Mouse (Mus musculus): ENCODE data around the gene March5. TPM values are rescaled to one million over a fixed set of nuclear protein-coding genes. Genes with fewer than 3 reads are reported as not detected.
"Not testable (repeated sequence)": the region's sequence is repeated elsewhere in the genome, so short reads cannot be mapped to it uniquely, and the experiment has no call there.

Gene March5
- 10 to 100 TPM; 90.3 to 91.3 TPM for total RNA-seq (2021)
- long read RNA-seq, experiment 1, transcript March5-201 (6 exons, 1,809 nt), result major isoform, 53 of 64 reads
- long read RNA-seq, experiment 1, partial matches to known transcripts, result 2 of 64 reads
- long read RNA-seq, experiment 1, other reads (novel, unspliced or antisense), result 6 of 64 reads
- long read RNA-seq, experiment 2, transcript March5-201 (6 exons, 1,809 nt), result major isoform, 146 of 171 reads
- long read RNA-seq, experiment 2, partial matches to known transcripts, result 8 of 171 reads
- long read RNA-seq, experiment 2, other reads (novel, unspliced or antisense), result 13 of 171 reads

GRCm38 (mm10) chr19:37207303-37208175 is at the start of gene March5:
TSS of gene March5 (plus strand) at chr19:37207543.
- peak; percentile 68 to 73 for DNase-seq (ENCODE audit: low spot score in 2 of 2)

- no peak for DNase-seq (ENCODE audit: low spot score in 2 of 2)
Measured at GRCm38 (mm10) chr19:37172096-37172495, 35.2 kb upstream of the March5 start.

- no peak for DNase-seq (ENCODE audit: low spot score in 2 of 2)
Measured at GRCm38 (mm10) chr19:37172566-37173130, 34.7 kb upstream of the March5 start.

DNA sequence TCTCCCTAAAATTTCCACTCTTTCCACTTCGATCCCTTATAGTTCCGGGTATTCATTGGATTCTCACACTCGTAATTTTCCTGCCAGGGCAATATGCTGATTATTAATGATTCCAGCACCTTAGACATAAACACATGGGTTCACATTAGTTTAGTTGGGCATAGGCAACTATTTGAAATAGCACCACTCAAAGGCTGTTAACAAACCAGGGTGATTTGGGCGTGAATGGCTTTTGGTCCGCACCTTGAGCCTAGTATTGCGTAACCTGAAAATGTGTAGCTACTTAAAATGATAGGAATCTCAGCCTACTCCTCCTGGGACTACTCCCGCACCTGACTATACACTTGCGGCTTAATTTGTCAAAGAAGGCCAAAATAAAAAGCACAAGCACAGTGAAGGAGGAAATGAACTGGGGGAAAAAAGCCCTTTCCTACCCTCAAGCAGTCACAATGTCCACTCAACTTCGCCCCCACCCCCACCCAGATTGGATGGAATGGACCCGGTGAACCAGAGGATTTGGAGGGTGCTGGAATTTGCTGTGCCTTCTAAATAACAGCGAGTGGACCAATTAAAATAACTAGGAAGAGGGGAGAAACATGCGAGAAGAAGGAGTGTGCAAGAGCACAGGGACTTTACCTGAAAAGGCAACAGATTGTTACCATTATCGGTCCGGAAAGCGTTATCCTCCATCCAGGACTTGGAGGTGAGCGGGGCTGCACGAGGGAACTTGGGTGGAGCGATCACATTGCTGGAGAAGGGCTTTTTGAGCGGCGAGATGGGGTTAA is 33.8 kb upstream of the March5 start:
- no peak for DNase-seq (ENCODE audit: low spot score in 2 of 2)

- peak; percentile 14 to 18 for DNase-seq (ENCODE audit: low spot score in 2 of 2)
Measured at GRCm38 (mm10) chr19:37174116-37174715, 33.1 kb upstream of the March5 start.

- peak; percentile 28 to 32 for DNase-seq (ENCODE audit: low spot score in 2 of 2)
Measured at GRCm38 (mm10) chr19:37174716-37175435, 32.5 kb upstream of the March5 start.

- peak in 1 of 2 experiments; percentile 13 for DNase-seq (ENCODE audit: low spot score in 2 of 2)
Measured at GRCm38 (mm10) chr19:37175436-37175805, 31.9 kb upstream of the March5 start.

DNA sequence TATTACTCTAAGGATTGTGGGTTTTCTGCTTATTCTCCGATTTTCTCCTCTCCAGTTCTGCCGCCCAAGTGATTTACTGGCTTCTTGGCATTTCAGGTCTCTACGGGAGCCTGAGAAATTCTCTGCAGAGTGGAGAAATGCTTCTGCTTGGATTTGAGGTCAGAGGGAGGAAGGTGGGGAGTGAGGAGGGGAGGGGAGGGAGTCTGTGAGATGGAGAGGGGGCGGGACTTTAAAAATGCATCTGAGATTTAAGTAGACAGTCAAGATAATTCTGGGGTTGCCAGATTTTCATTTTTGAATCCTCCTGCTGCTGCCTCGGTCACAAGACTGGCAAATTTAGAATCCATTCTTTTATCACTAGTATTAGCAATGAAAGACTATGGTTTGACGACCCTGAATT is 31.4 kb upstream of the March5 start:
- DNase-seq (ENCODE audit: low spot score in 2 of 2), result no peak

GRCm38 (mm10) chr19:37176879-37177462 is 30.4 kb upstream of the March5 start:
- no peak for DNase-seq (ENCODE audit: low spot score in 2 of 2)

GRCm38 (mm10) chr19:37177819-37178708 is 29.3 kb upstream of the March5 start:
- DNase-seq (ENCODE audit: low spot score in 2 of 2), result no peak

- DNase-seq (ENCODE audit: low spot score in 2 of 2), result no peak
Measured at GRCm38 (mm10) chr19:37188366-37188948, 18.9 kb upstream of the March5 start.

DNA sequence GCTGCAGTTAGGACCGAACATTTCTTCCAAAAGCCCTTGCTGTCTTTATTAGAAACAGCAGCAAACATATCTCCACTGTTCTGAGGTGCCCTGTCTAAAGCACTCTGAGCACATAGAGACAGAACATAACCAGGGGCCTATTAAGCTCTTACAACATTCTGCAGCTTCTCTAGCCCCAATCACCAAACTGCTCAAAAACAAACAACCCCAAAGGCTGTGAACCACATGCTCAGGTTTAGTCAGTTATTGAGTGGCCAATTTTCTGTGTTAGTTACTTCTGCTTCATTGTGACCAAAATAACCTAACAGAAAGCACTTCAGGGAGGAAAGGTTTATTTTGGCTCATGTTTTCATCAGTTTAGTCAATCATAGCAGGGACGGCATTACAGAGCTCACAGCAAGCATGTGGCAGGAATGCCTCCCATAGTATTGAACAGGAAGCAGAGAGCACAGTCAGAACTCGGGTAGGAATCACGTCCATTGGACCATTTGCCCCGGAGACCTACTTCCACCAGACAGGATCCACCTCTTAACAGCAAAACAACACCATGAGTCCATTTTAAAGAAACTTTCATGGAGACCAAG is 14.8 kb upstream of the March5 start:
- no peak for DNase-seq (ENCODE audit: low spot score in 2 of 2)

- no peak for DNase-seq (ENCODE audit: low spot score in 2 of 2)
Measured at GRCm38 (mm10) chr19:37198165-37198880, 9.0 kb upstream of the March5 start.

- DNase-seq (ENCODE audit: low spot score in 2 of 2), result no peak
Measured at GRCm38 (mm10) chr19:37199889-37200288, 7.5 kb upstream of the March5 start.

DNA sequence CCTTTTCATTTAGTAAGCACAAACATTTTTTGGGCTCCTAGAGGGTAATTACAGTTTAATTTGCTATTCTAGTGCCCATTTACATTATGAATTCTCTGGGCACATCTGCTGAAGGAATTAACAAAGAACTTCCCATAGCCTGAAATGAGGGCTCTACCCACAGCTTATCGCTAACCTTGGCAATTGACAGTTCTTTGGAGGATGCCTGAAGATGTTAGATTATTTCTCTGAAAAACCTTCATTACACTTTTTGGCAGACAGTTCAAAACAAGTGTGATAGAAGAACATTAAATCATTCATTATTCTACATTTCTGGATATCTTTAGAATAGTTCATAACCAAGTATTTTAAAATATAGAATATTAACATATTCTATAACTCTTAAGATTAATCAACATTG is 4.0 kb upstream of the March5 start:
- DNase-seq (ENCODE audit: low spot score in 2 of 2), result no peak

DNA sequence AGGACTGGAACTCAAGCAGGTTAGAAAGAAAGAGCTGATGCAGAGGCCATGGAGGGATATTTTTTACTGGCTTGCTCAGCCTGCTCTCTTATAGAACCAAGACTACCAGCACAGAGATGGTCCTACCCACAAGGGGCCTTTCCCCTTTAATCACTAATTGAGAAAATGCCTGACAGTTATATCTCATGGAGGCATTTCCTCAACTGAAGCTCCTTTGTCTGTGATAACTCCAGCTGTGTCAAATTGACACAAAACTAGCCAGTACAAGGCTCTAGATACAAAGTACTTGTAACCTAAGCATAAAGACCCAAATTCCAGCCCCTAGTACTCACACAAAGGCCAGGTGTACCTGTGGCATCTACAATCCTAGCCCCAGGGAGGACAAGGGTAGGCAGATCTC is 2.2 kb upstream of the March5 start:
- DNase-seq (ENCODE audit: low spot score in 2 of 2), result not testable (repeated sequence)

DNA sequence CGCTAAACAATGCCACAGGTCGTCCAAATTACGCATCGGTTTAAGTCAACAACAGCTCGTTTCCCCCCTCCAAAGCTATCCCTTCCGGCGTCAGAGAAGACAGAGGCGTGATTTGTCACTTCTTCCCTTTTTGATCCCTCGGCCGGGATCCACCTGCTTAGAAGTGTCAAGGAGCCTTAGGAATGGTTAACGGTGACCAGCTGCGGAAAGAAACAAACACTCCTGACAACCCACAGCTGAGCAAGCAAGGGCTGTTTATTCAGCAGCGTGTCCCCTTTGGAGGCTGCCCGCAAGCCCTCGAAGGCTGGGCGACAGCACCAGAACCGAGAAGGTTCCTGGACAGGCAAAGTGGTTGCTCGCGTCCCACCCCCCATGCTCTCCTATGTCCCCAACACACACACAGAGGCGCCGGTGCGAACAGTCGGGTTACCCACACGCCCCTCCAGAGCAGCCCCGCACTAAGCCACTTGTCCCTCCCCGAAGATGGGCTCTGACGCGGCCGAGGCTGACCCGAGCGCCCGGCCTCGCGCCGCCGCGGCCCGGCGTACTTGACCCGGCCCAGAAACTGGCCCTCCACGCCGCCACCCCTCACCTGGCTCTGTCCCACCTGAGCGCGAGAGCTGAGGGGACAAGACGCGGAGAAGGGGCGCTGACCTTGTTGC is 571 bp upstream of the March5 start:
- DNase-seq (ENCODE audit: low spot score in 2 of 2), result peak; percentile 17 to 26
